Mouse (Mus musculus) hindbrain, embryonic 15.5 days (tissue): Measurements from ENCODE around the gene Capn6. TPM values are rescaled to one million over a fixed set of nuclear protein-coding genes. Genes with fewer than 3 reads are reported as not detected.

Experiments
- ATAC-seq: fragments of 200-750 bp; cut with Nextera tagmentation; 2 replicates; pipeline ENCODE4 v1.8.0; 2017; ENCODE audit warnings: low read depth, moderate number of reproducible peaks, moderate TSS enrichment; ENCODE audit not compliant: low FRiP score
- H3K27ac ChIP-seq: fragments of 300-500 bp; sonication (generic); replicated peaks from 2 replicates; pipeline ENCODE4 v1.5.1; 2015; ENCODE audit warnings: mild to moderate bottlenecking, inconsistent platforms
- H3K27me3 ChIP-seq: fragments of 300-500 bp; sonication (generic); 2 replicates; pipeline ENCODE4 v1.6.1; 2015; ENCODE audit warnings: control low read depth, inconsistent platforms
- H3K36me3 ChIP-seq: fragments of 300-500 bp; sonication (generic); 2 replicates; pipeline ENCODE4 v1.6.1; 2015; ENCODE audit warnings: control low read depth, inconsistent platforms
- H3K4me1 ChIP-seq: fragments of 300-500 bp; sonication (generic); replicated peaks from 2 replicates; pipeline ENCODE4 v1.6.1; 2015; ENCODE audit warnings: control low read depth, inconsistent platforms
- H3K4me2 ChIP-seq: fragments of 300-500 bp; sonication (generic); 2 replicates; pipeline ENCODE4 v1.6.1; 2015; ENCODE audit warnings: moderate library complexity, mild to moderate bottlenecking, inconsistent platforms
- H3K4me3 ChIP-seq: fragments of 300-500 bp; sonication (generic); 2 replicates; pipeline ENCODE4 v1.5.1; 2015; ENCODE audit warnings: mild to moderate bottlenecking, inconsistent platforms
- H3K9ac ChIP-seq: fragments of 300-500 bp; sonication (generic); 2 replicates; pipeline ENCODE4 v1.6.1; 2015; ENCODE audit warnings: inconsistent platforms
- H3K9me3 ChIP-seq: fragments of 300-500 bp; sonication (generic); 2 replicates; pipeline ENCODE4 v1.6.1; 2016; ENCODE audit warnings: control low read depth, inconsistent platforms
- WGBS: fragments of 180-500 bp; shearing (Covaris S2); methylation state at CpG from one replicate; pipeline ENCODE4 v1.1.7; 2015; 5-methylcytosine and 5-hydroxymethylcytosine counted together
- microRNA-seq: library from miRNA; unstranded; fragments of <30 nt; microRNA quantifications from one replicate; pipeline ENCODE4, GENCODE M21; 2016
- polyA plus RNA-seq: library from polyadenylated mRNA; unstranded; fragments of >200 nt; fragmentation: Nextera tagmentation; extraction: Ambion mirVana; gene quantifications from 2 replicates; pipeline ENCODE4 v1.2.1, GENCODE M21; 2015

Capn6 gene
- polyA plus RNA-seq, result 1.3 and 2.7 TPM in 2 replicates

- ATAC-seq, result no peak
- Histone ChIP-seq H3K27ac (no peak within 1 kb of the TSS), H3K4me2 (no peak within 1 kb of the TSS), H3K9me3 (no peaks in the 10 kb centered on the region), H3K27me3 (0 out of 2 replicates have a peak, but pooled peaks cover 2% of the 10 kb centered on the region), H3K4me1 (no peaks in the 10 kb centered on the region), H3K9ac (no peak within 1 kb of the TSS), H3K4me3 (no peak within 1 kb of the TSS), H3K36me3 (no peaks in the 10 kb centered on the region)
- WGBS, result 66% methylated on average over 4 of the region's 4 CpGs
Measured at GRCm38 (mm10) chrX:143827212-143827611, at the start of gene Capn6. Capn6 (minus strand) TSS chrX:143827414.

GRCm38 (mm10) chrX:143867129-143867664 lies 40.0 kb upstream of the Capn6 start:
- no peak overlapping the region for H3K4me2 ChIP-seq
- ATAC-seq, result no peak
- H3K9ac ChIP-seq, result no peak overlapping the region
- no peaks in the 10 kb centered on the region for H3K9me3 ChIP-seq
- H3K27ac ChIP-seq, result no peak overlapping the region
- no peak overlapping the region for H3K4me3 ChIP-seq
- no peaks in the 10 kb centered on the region for H3K4me1 ChIP-seq
- peaks cover 7% of the 10 kb centered on the region; the same call in 1 of the 2 replicates for H3K36me3 ChIP-seq
- 87% methylated on average over 5 of the region's 5 CpGs for WGBS
- no peaks in the 10 kb centered on the region for H3K27me3 ChIP-seq

- H3K9me3 ChIP-seq, result no peaks in the 10 kb centered on the region
- ATAC-seq, result no peak
- no peak overlapping the region for H3K4me2 ChIP-seq
- H3K4me3 ChIP-seq, result no peak overlapping the region
- H3K27ac ChIP-seq, result no peak overlapping the region
- no peaks in the 10 kb centered on the region for H3K4me1 ChIP-seq
- H3K36me3 ChIP-seq, result no peaks in the 10 kb centered on the region
- no peaks in the 10 kb centered on the region for H3K27me3 ChIP-seq
- H3K9ac ChIP-seq, result no peak overlapping the region
- 80% methylated on average over 3 of the region's 3 CpGs for WGBS
Measured at GRCm38 (mm10) chrX:143851351-143851750, 24.1 kb upstream of the Capn6 start.

GRCm38 (mm10) chrX:143849969-143850368 lies 22.8 kb upstream of the Capn6 start:
- ATAC-seq, result no peak
- no peak overlapping the region for H3K27ac ChIP-seq
- no peak overlapping the region for H3K9ac ChIP-seq
- H3K4me1 ChIP-seq, result no peaks in the 10 kb centered on the region
- H3K4me2 ChIP-seq, result no peak overlapping the region
- H3K36me3 ChIP-seq, result no peaks in the 10 kb centered on the region
- H3K27me3 ChIP-seq, result no peaks in the 10 kb centered on the region
- WGBS, result 86% methylated on average over 3 of the region's 3 CpGs
- H3K4me3 ChIP-seq, result no peak overlapping the region
- H3K9me3 ChIP-seq, result no peaks in the 10 kb centered on the region

- Histone ChIP-seq H3K36me3 (no peaks in the 10 kb centered on the region), H3K4me1 (no peaks in the 10 kb centered on the region), H3K27ac (no peak overlapping the region), H3K9me3 (no peaks in the 10 kb centered on the region), H3K4me3 (no peak overlapping the region), H3K9ac (no peak overlapping the region), H3K27me3 (no peaks in the 10 kb centered on the region), H3K4me2 (no peak overlapping the region)
- no peak for ATAC-seq
- 77% methylated on average over 3 of the region's 3 CpGs for WGBS
Measured at GRCm38 (mm10) chrX:143846637-143847036, 19.4 kb upstream of the Capn6 start.

- Histone ChIP-seq H3K9ac (no peak overlapping the region), H3K4me2 (no peak overlapping the region), H3K27ac (no peak overlapping the region), H3K27me3 (0 out of 2 replicates have a peak, but pooled peaks cover 2% of the 10 kb centered on the region), H3K9me3 (no peaks in the 10 kb centered on the region), H3K36me3 (no peaks in the 10 kb centered on the region), H3K4me3 (no peak overlapping the region), H3K4me1 (no peaks in the 10 kb centered on the region)
- ATAC-seq, result no peak
- WGBS, result 77% methylated on average over 4 of the region's 4 CpGs
Measured at GRCm38 (mm10) chrX:143826521-143826920, 693 bp downstream of the Capn6 start.

GRCm38 (mm10) chrX:143818961-143819360 lies 8.3 kb downstream of the Capn6 start:
- H3K27me3 ChIP-seq, result no peaks in the 10 kb centered on the region
- 92% methylated on average over 2 of the region's 2 CpGs for WGBS

GRCm38 (mm10) chrX:143815948-143816347 lies 11.3 kb downstream of the Capn6 start:
- Histone ChIP-seq H3K9ac (no peak overlapping the region), H3K4me3 (no peak overlapping the region), H3K36me3 (no peaks in the 10 kb centered on the region), H3K4me2 (no peak overlapping the region), H3K4me1 (no peaks in the 10 kb centered on the region), H3K9me3 (no peaks in the 10 kb centered on the region), H3K27me3 (no peaks in the 10 kb centered on the region), H3K27ac (no peak overlapping the region)
- 80% methylated on average over 1 of the region's 1 CpGs for WGBS
- ATAC-seq, result no peak

More at GRCm38 (mm10) chrX:143818961-143819360, 8.3 kb downstream of the Capn6 start:
- no peaks in the 10 kb centered on the region for H3K9me3 ChIP-seq
- ATAC-seq, result no peak
- no peak overlapping the region for H3K9ac ChIP-seq
- no peaks in the 10 kb centered on the region for H3K4me1 ChIP-seq
- H3K4me3 ChIP-seq, result no peak overlapping the region
- H3K4me2 ChIP-seq, result no peak overlapping the region
- H3K27ac ChIP-seq, result no peak overlapping the region
- no peaks in the 10 kb centered on the region for H3K36me3 ChIP-seq

GRCm38 (mm10) chrX:143762556-143762955 lies 64.7 kb downstream of the Capn6 start:
- H3K9me3 ChIP-seq, result no peaks in the 10 kb centered on the region
- no peaks in the 10 kb centered on the region for H3K36me3 ChIP-seq
- no peak overlapping the region for H3K9ac ChIP-seq
- H3K4me1 ChIP-seq, result no peaks in the 10 kb centered on the region
- 73% methylated on average over 3 of the region's 3 CpGs for WGBS
- no peak for ATAC-seq
- H3K4me3 ChIP-seq, result no peak overlapping the region
- H3K27me3 ChIP-seq, result no peaks in the 10 kb centered on the region
- H3K27ac ChIP-seq, result no peak overlapping the region
- H3K4me2 ChIP-seq, result no peak overlapping the region

Small RNAs within 50 kb of the gene (microRNA-seq; reads per million reads assigned to microRNA genes)
- gene Gm47298, result not detected

Other genes with a start within 250 kb of the Capn6 start
- 259 and 274 TPM in 2 replicates for gene Dcx, start 105.9 kb upstream of the Capn6 start, polyA plus RNA-seq